Mouse (Mus musculus): ENCODE data around the gene Gm364. TPM values are rescaled to one million over a fixed set of nuclear protein-coding genes. Genes with fewer than 3 reads are reported as not detected.
A peak's percentile ranks its signal among the peaks of the same experiment; 100 is the strongest.

The Gm364 gene
- not detected for total RNA-seq (2021)
- long read RNA-seq, experiment 1 = 0 reads
- long read RNA-seq, experiment 2 = 0 reads

GRCm38 (mm10) chrX:57408769-57409168, at the start of gene Gm364:
Gene Gm364 (plus strand): TSS chrX:57409154.
- no peak for DNase-seq (ENCODE audit: low spot score in 2 of 2)

DNA sequence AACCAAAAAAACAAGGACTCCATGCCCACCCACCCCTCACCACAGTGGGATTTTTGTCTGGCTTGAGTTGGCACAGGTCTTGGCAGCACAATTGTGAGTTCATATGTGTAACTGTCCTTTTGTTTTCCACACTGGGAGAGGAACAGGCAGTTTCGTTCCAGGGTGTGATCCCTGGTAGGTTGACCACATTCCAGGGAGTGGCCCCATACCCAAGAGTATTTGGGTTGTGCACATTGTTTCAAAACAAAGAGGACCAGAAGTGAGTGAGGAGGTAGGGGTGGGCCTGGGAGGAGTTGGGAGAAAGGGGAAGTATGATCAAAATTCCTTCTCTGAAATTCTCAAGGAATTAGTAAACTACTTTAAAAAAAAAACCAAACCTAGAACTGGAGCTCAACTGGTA, 49.6 kb upstream of the Gm364 start:
- DNase-seq (ENCODE audit: low spot score in 2 of 2) = no peak

GRCm38 (mm10) chrX:57364891-57365569, 43.9 kb upstream of the Gm364 start:
- no peak for DNase-seq (ENCODE audit: low spot score in 2 of 2)

DNA sequence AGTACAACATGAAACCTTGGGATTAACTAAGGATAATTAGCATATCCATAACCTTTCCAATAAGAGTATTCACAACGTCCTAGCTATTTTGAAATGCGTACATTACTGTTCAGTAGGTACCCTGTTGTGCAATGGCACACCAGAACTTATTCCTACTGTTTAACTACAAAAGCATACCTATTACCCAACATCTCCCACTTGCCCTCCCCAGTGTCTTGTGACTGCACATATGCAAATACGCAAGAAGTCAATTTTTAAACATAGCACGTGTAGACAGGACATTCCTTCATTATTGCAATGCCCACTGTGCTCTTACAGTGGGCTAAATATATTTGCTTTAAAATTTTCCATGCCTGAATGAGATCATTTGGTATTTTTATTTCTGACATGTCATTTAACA, 36.0 kb upstream of the Gm364 start:
- DNase-seq (ENCODE audit: low spot score in 2 of 2) = no peak

DNA sequence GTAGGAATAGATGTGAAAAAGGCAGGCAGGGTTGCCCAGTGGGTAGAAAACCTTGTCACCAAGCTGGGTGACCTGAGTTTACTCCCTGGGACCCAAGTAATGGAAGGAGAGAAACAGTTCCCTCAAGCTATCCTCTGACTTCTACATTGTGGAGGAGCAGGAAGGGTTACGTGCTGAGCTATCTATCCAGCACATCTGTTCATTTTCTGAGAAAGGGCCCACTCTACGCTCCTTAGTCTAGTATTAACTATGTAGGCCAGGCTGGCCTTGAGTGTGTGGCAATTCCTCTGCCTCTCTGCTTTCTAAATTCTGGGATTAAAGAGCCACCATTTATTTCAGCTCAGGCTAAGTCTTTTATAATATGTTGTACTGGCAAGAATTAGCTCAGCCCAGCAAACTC, 35.4 kb upstream of the Gm364 start:
- no peak for DNase-seq (ENCODE audit: low spot score in 2 of 2)

GRCm38 (mm10) chrX:57374029-57374428, 34.9 kb upstream of the Gm364 start:
- no peak for DNase-seq (ENCODE audit: low spot score in 2 of 2)

- DNase-seq (ENCODE audit: low spot score in 2 of 2) = no peak
Observed at GRCm38 (mm10) chrX:57377096-57377495, 31.9 kb upstream of the Gm364 start.

- no peak for DNase-seq (ENCODE audit: low spot score in 2 of 2)
Observed at GRCm38 (mm10) chrX:57378579-57378978, 30.4 kb upstream of the Gm364 start.

DNA sequence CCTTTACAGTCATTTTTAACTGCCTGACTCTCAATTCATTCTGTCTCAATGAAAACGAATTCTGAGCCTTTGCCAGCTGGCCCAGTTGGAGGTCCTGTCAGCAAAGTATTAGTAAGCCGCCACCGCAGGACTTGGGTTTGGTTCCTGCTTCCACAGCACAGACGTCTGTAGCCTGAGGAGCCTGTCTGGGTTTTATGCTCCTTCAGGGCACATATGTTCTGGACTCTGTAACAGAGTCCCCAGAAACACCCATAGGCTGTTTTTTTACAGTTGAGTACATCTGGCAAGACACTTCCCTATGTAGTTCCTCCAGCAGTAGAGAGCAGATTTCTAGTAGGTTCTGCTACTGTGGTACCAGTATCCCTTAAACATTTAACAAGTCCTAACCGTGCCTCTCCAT, 28.0 kb upstream of the Gm364 start:
- DNase-seq (ENCODE audit: low spot score in 2 of 2) = no peak

GRCm38 (mm10) chrX:57392367-57393246, 16.3 kb upstream of the Gm364 start, which contains the start of gene Rbmx:
Gene Rbmx (minus strand): TSS chrX:57393036.
- peak; percentile 56 to 61 for DNase-seq (ENCODE audit: low spot score in 2 of 2)

DNA sequence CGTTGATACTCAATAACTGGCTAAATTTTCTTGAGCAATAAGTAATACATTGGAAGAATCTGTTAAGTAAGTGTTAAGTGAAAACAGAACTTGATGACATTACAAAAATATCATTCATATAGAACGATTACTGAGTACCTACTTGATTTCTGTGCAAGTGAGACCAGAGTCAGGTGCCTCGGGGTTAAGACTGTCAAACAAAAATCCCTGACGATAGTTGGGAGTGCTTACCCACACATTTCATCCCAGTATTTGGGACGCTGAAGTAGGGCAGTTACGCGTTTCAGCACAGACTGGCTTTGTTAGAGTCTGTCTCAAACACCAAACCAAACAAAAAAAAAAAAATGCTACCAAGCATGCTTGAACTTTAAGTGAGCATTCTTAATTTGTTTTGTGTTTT, 15.5 kb upstream of the Gm364 start:
- no peak for DNase-seq (ENCODE audit: low spot score in 2 of 2)

DNA sequence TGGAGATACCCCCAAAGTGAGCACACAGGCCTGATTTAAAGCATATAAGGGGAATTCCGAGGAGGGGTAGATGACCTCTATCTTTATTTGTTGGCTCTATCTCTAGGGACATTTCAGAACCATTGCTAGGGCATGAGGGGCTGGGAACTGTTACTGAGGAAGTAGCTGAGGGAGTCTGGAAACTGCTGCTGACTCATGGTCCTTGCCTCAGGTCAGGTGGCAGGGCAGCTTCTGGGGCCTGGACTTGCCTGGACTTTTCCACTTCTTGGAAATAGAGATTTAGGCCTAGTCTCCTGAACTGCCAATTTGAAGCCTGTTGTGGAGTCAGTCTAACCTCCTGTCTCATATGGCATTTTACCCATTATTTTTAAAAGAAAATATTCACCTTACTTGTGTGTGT, 7.6 kb upstream of the Gm364 start:
- DNase-seq (ENCODE audit: low spot score in 2 of 2) = no peak

GRCm38 (mm10) chrX:57403651-57404050, 5.3 kb upstream of the Gm364 start:
- no peak for DNase-seq (ENCODE audit: low spot score in 2 of 2)

GRCm38 (mm10) chrX:57431610-57432009, 22.7 kb downstream of the Gm364 start:
- no peak for DNase-seq (ENCODE audit: low spot score in 2 of 2)

- DNase-seq (ENCODE audit: low spot score in 2 of 2) = no peak
Observed at GRCm38 (mm10) chrX:57433897-57434296, 24.9 kb downstream of the Gm364 start.

GRCm38 (mm10) chrX:57503634-57504033, 94.7 kb downstream of the Gm364 start, which contains the start of gene Gpr101:
Gene Gpr101 (minus strand): TSS chrX:57503757.
- DNase-seq (ENCODE audit: low spot score in 2 of 2) = no peak

- no peak for DNase-seq (ENCODE audit: low spot score in 2 of 2)
Observed at GRCm38 (mm10) chrX:57506247-57506646, 97.3 kb downstream of the Gm364 start.

DNA sequence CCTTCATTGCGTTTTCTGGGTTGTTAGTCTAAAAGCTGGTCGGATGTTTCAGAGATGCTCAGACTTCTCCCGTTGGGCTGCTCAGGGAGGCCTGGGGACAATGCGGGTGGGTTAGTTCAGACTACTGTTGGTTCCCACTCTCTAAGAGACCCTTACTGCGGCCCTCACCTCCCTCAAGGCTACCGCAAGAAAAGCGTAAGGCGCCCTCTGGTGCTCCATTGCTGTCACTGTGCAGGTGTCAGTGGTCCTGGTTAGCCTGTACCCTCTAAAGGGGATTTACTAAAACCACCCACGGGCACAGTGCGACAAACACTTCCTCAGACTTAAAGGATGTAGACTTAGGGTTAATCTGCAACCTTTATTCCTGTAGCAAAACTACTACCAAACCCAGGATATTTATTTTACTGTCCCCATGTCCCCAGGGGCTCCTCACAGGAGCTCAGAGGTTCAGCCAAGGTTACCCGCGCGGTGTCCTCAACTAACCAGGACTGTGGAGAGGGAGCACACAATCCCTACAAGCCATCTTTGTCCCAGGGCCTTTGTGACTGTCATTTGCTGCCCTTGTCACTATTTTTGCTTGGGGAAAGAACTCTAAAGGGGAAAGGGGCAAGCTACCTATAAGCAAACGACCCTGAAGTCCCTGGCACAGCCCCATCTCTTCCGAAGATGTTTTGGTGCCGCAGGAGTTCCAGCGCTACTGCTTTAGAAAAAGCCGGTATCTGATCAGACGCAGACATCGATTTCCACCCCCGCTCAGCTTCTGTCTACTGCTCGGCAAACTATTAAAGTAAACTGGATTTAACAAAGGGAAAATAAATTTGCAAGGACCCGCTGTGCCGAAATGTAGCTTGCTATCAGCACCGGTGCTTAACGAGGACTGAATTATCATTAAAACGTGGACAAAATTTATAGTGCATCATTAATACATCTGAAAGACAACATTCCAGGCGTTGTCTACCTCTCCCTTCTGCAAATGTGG, 112.5 kb downstream of the Gm364 start:
- no peak for DNase-seq (ENCODE audit: low spot score in 2 of 2)

All from adrenal gland, adult 18-20 months (tissue).